Mouse (Mus musculus): ENCODE data around the gene Naa35.

Naa35 gene

GRCm38 (mm10) chr13:59671521-59671920, 86.5 kb downstream of the Naa35 start:
- no peak for DNase-seq (ENCODE audit: low spot score in 2 of 2)

- peak in 1 of 2 experiments; percentile 24 for DNase-seq (ENCODE audit: low spot score in 2 of 2)
These were observed 87.2 kb downstream of the Naa35 start for GRCm38 (mm10) chr13:59672248-59672647.

GRCm38 (mm10) chr13:59673597-59673996, 88.5 kb downstream of the Naa35 start:
- DNase-seq (ENCODE audit: low spot score in 2 of 2) = no peak

- DNase-seq (ENCODE audit: low spot score in 2 of 2) = no peak
These were observed 89.2 kb downstream of the Naa35 start for GRCm38 (mm10) chr13:59674215-59674614.

GRCm38 (mm10) chr13:59674761-59675150, 89.7 kb downstream of the Naa35 start:
- DNase-seq (ENCODE audit: low spot score in 2 of 2) = no peak

- DNase-seq (ENCODE audit: low spot score in 2 of 2) = no peak
These were observed 90.3 kb downstream of the Naa35 start, which contains the start of gene Golm1 for GRCm38 (mm10) chr13:59675151-59676011. Gene Golm1, minus strand, starts transcription at chr13:59675811.

GRCm38 (mm10) chr13:59676316-59677229, 91.5 kb downstream of the Naa35 start:
- no peak for DNase-seq (ENCODE audit: low spot score in 2 of 2)

GRCm38 (mm10) chr13:59679306-59679705, 94.2 kb downstream of the Naa35 start:
- DNase-seq (ENCODE audit: low spot score in 2 of 2) = no peak

GRCm38 (mm10) chr13:59679908-59680307, 94.8 kb downstream of the Naa35 start:
- DNase-seq (ENCODE audit: low spot score in 2 of 2) = no peak

- DNase-seq (ENCODE audit: low spot score in 2 of 2) = no peak
These were observed 97.6 kb downstream of the Naa35 start for GRCm38 (mm10) chr13:59682629-59683028.

GRCm38 (mm10) chr13:59685236-59685635, 100.2 kb downstream of the Naa35 start:
- DNase-seq (ENCODE audit: low spot score in 2 of 2) = no peak

Measured in frontal cortex, postnatal 14 days (tissue).